Mouse (Mus musculus) small intestine, adult 2 months (tissue): Measurements from ENCODE around the gene Ankrd13c. TPM values are rescaled to one million over a fixed set of nuclear protein-coding genes. Genes with fewer than 3 reads are reported as not detected.

Experiments used
- H3K27ac ChIP-seq: fragments of 200-500 bp; 2 replicates; pipeline ENCODE4 v1.5.1; 2012; ENCODE audit warnings: low read depth, low read length, control low read depth, inconsistent platforms; ENCODE audit not compliant: insufficient read depth
- H3K27me3 ChIP-seq: fragments of 200-500 bp; 2 replicates; pipeline ENCODE4 v1.6.1; 2012; ENCODE audit warnings: mild to moderate bottlenecking, moderate library complexity, low read length, inconsistent platforms; ENCODE audit not compliant: control insufficient read depth, insufficient read depth
- H3K36me3 ChIP-seq: fragments of 200-500 bp; 2 replicates; pipeline ENCODE4 v1.6.1; 2012; ENCODE audit warnings: mild to moderate bottlenecking, low read length, control low read depth, inconsistent platforms; ENCODE audit not compliant: control insufficient read depth, insufficient read depth
- H3K4me1 ChIP-seq: fragments of 200-500 bp; 2 replicates; pipeline ENCODE4 v1.6.1; 2012; ENCODE audit warnings: low read length, inconsistent platforms, mixed read lengths; ENCODE audit not compliant: control insufficient read depth, insufficient read depth, insufficient read length
- H3K4me3 ChIP-seq: fragments of 200-500 bp; 2 replicates; pipeline ENCODE4 v1.5.1; 2012; ENCODE audit warnings: low read depth, mild to moderate bottlenecking, control low read depth, inconsistent platforms, low read length, moderate library complexity
- CTCF ChIP-seq: fragments of 200-500 bp; IDR thresholded peaks from 2 replicates; pipeline ENCODE4 v1.5.1; 2012; ENCODE audit warnings: low read depth, mild to moderate bottlenecking, control low read depth, inconsistent platforms, low read length, moderate library complexity, mixed read lengths; ENCODE audit not compliant: insufficient replicate concordance, insufficient read length; ENCODE audit errors: extremely low read depth
- POLR2A ChIP-seq: fragments of 200-500 bp; IDR thresholded peaks from 2 replicates; pipeline ENCODE4 v1.6.1; 2012; ENCODE audit warnings: low read depth, mild to moderate bottlenecking, control low read depth, inconsistent platforms, low read length, moderate library complexity
- whole genome bisulfite sequencing: fragments of 180-500 bp; shearing (Covaris S2); methylation state at CpG from one replicate; pipeline ENCODE4 v1.1.7; 2018; 5-methylcytosine and 5-hydroxymethylcytosine counted together
- polyA plus RNA-seq: library from polyadenylated mRNA; depleted of rRNA; stranded (reverse); fragments of >200 nt; gene quantifications from 2 replicates; pipeline ENCODE4 v1.2.3, GENCODE M21; 2012

Gene Ankrd13c
- polyA plus RNA-seq, 1 experiment, result 29.5 TPM

- H3K4me1 ChIP-seq, result peaks cover 14% of the 10 kb centered on the region
- no peak for TF ChIP-seq CTCF
- no peak for TF ChIP-seq POLR2A
- H3K36me3 ChIP-seq, result peaks cover 19% of the 10 kb centered on the region
- H3K4me3 ChIP-seq, result no peak overlapping the region
- H3K27ac ChIP-seq, result no peak overlapping the region
- H3K27me3 ChIP-seq, result no peaks in the 10 kb centered on the region
- 90% methylated on average over 4 of the region's 4 CpGs for WGBS
Observed at GRCm38 (mm10) chr3:157916336-157916735, 30.7 kb upstream of the Ankrd13c start.

DNA sequence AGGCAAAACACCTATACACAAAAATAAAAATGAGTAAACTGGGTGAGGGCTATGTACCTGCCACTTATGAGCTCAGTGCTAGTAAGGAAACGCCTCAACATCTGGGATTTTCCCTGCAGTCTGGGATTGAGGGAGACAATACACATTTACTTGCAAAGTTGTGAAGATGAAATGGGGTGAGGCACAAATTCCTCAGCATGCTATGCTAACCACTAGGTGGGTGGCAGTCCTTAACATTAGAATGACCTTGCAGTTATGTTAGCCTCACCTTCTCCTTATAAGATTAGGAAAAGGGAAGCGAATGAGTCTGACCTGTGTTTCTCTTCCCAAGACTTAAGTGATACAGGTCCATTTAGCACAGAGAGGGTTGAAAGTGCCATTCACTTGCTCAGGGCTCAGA, 25.7 kb upstream of the Ankrd13c start:
- WGBS, result 79% methylated on average over 2 of the region's 2 CpGs
- Histone ChIP-seq H3K4me3 (no peak overlapping the region), H3K27me3 (no peaks in the 10 kb centered on the region), H3K4me1 (peaks cover 4% of the 10 kb centered on the region), H3K27ac (no peak overlapping the region), H3K36me3 (peaks cover 13% of the 10 kb centered on the region)
- no peak for TF ChIP-seq POLR2A
- TF ChIP-seq CTCF, result no peak

GRCm38 (mm10) chr3:157923268-157923835, 23.7 kb upstream of the Ankrd13c start:
- Histone ChIP-seq H3K36me3 (peaks cover 9% of the 10 kb centered on the region), H3K4me1 (peaks cover 4% of the 10 kb centered on the region), H3K27ac (no peak overlapping the region), H3K4me3 (no peak overlapping the region), H3K27me3 (no peaks in the 10 kb centered on the region)
- TF ChIP-seq POLR2A, result no peak
- TF ChIP-seq CTCF, result no peak
- 72% methylated on average over 3 of the region's 3 CpGs for WGBS

GRCm38 (mm10) chr3:157924692-157925328, 22.2 kb upstream of the Ankrd13c start, which contains the start of gene Cth:
Cth (minus strand) TSS chr3:157925077.
- Histone ChIP-seq H3K36me3 (peaks cover 4% of the 10 kb centered on the region), H3K4me3 (peak within 1 kb of the TSS; percentile 94), H3K27ac (peak within 1 kb of the TSS; percentile 59), H3K27me3 (no peaks in the 10 kb centered on the region), H3K4me1 (peaks cover 4% of the 10 kb centered on the region)
- under 1% methylated on average over 30 of the region's 30 CpGs for WGBS
- peak; percentile 95 for TF ChIP-seq POLR2A
- TF ChIP-seq CTCF, result no peak

- H3K4me1 ChIP-seq, result peaks cover 4% of the 10 kb centered on the region
- H3K4me3 ChIP-seq, result no peak overlapping the region
- H3K27ac ChIP-seq, result no peak overlapping the region
- peaks cover 3% of the 10 kb centered on the region; the same call in 1 of the 2 replicates for H3K36me3 ChIP-seq
- H3K27me3 ChIP-seq, result no peaks in the 10 kb centered on the region
- no peak for TF ChIP-seq CTCF
- TF ChIP-seq POLR2A, result no peak
- 86% methylated on average over 14 of the region's 14 CpGs for WGBS
Observed at GRCm38 (mm10) chr3:157925706-157926510, 21.1 kb upstream of the Ankrd13c start.

- WGBS, result 72% methylated on average over 2 of the region's 2 CpGs
- Histone ChIP-seq H3K4me1 (peaks cover 4% of the 10 kb centered on the region), H3K36me3 (no peaks in the 10 kb centered on the region), H3K27me3 (no peaks in the 10 kb centered on the region), H3K27ac (no peak overlapping the region), H3K4me3 (no peak overlapping the region)
- TF ChIP-seq CTCF (no peak), POLR2A (no peak)
Observed at GRCm38 (mm10) chr3:157926761-157927160, 20.3 kb upstream of the Ankrd13c start.

- H3K27ac ChIP-seq, result no peak overlapping the region
- H3K36me3 ChIP-seq, result no peaks in the 10 kb centered on the region
- no peak overlapping the region for H3K4me3 ChIP-seq
- 88% methylated on average over 2 of the region's 2 CpGs for WGBS
- TF ChIP-seq POLR2A (no peak), CTCF (no peak)
- H3K27me3 ChIP-seq, result no peaks in the 10 kb centered on the region
- peaks cover 7% of the 10 kb centered on the region for H3K4me1 ChIP-seq
Observed at GRCm38 (mm10) chr3:157928731-157929130, 18.3 kb upstream of the Ankrd13c start.
